Mouse (Mus musculus) liver, adult 2 months (tissue): ENCODE results near the gene Neu2.
"Not testable (repeated sequence)": the region's sequence is repeated elsewhere in the genome, so short reads cannot be mapped to it uniquely, and the experiment has no call there.

ENCODE experiments used
- CTCF ChIP-seq: fragments of 200-500 bp; IDR thresholded peaks from 2 replicates; pipeline ENCODE4 v1.5.1; 2011; ENCODE audit warnings: low read depth, low read length, control low read depth
- POLR2A ChIP-seq: fragments of 200-500 bp; IDR thresholded peaks from 2 replicates; pipeline ENCODE4 v1.6.1; 2011; ENCODE audit warnings: low read length, control low read depth; ENCODE audit not compliant: insufficient read depth; ENCODE audit errors: extremely low read depth

- not testable (repeated sequence) for TF ChIP-seq POLR2A, CTCF
Observed at GRCm38 (mm10) chr1:87469971-87470370, 39.7 kb upstream of the Neu2 start, which contains the start of gene Snorc.
